Mouse (Mus musculus): ENCODE results near the gene Sbpl.

Gene Sbpl

DNA sequence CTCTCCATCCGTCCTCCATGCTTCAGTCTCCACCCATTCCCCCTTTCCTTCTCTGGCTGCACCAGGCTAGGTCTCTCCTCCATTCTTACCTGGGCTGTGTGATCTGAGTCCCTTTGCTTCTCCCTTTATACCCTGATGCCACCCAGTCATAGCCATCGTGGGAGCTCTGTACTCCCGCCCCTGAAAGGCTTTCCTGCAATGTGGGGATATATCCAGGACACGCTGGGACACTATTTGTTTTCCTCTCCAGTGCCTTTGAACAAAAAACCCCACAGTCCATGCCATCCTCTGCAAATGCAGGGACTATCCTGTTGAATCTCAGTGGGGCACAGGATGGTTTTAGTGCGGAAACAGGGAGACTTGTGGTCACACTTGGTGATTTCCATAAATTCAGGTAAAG is at the start of gene Sbpl:
TSS of gene Sbpl (minus strand) at position 101 of the 400 bp plus-strand sequence.
- no peak for DNase-seq (ENCODE audit: low spot score in 2 of 2)

DNA sequence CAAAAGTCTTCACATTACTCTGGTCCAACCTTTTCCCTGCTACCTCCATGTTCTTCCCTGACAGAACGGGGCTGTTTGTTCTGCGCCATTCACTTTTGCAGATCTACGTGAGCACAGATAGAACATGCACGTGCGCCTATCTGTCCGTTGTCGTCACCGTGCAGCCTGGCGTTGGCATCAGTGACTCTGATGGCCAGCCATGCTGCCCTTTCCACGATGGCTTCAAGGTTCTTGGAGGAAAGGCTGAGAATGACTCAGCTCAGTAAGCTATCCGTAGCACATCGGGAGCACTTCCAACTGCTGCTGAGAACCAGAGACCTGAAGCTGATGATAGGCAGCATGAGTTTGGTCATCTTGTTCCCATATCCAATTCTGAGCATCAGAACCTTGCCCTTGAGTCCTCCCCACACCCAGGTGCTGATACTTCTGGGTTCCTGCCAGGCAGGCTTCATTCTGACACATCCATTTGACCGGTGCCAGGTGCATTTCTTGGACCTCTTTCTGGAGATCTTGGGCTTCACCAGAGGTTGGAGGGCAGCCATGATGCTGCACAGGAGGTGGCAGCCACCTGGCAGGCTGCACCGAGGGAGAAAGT is 49.1 kb upstream of the Sbpl start:
- DNase-seq (ENCODE audit: low spot score in 2 of 2): no peak

DNA sequence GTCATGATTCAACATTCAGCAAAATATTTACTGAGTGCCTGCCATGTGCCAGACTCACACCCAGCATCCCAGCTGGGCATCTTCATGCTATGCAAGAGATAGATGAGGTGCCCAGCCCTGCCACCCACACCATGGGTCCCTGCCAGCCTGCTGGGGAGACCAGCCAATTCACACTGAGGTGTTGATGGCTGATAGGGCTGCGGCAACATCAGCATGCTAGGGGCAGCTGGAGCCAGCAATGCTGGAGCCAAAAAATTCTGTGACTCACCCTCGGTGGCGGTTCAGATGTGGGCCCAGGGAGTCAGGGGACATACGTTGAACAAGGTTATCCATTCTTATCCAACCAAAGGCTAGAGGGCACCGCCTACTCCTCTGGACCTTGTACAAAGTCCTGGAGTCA is 45.3 kb upstream of the Sbpl start:
- DNase-seq (ENCODE audit: low spot score in 2 of 2): no peak

DNA sequence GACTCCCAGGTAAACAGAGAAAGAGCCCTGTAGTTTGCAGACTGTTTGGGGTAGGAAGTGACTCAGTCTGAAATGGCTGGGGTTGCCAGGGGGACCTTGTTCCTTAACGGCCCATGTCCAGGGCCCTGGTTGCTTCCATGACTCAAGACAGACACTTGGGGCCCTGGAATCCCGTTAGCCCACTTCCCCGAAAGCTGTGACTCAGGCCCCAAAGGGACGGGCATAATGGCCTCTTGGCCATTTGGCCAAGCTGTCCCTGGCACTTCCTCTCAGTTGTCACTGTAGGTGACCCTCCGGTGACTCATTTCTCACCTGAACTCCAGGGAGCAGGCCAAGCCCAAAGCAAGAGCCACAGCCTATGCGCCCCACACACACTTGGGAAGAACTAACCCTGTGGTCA is 43.3 kb upstream of the Sbpl start:
- peak in 1 of 2 experiments; percentile 36 for DNase-seq (ENCODE audit: low spot score in 2 of 2)

DNA sequence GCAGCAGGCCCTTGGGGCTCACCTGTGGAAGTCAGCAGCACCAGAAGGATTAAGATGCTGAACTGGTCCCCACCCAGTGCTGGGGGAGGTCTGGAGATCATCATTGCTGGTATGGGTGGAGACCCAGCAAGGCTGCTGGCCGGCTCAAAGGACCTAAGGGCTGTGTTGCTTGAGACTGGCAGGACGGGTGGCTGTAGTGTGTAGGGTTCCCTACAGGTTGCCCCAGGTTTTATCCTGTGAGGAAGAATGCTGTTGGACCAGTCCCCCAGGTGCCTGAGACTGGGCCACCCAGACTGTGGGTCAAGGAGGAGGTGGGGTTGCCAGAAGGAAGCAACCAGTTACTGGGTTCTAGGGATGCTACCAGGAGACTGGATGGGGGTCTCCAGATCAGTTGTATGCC is 42.8 kb upstream of the Sbpl start, which contains the start of gene Prss22:
TSS of gene Prss22 (minus strand) at position 200 of the 400 bp plus-strand sequence.
- peak in 1 of 2 experiments; percentile 53 for DNase-seq (ENCODE audit: low spot score in 2 of 2)

DNA sequence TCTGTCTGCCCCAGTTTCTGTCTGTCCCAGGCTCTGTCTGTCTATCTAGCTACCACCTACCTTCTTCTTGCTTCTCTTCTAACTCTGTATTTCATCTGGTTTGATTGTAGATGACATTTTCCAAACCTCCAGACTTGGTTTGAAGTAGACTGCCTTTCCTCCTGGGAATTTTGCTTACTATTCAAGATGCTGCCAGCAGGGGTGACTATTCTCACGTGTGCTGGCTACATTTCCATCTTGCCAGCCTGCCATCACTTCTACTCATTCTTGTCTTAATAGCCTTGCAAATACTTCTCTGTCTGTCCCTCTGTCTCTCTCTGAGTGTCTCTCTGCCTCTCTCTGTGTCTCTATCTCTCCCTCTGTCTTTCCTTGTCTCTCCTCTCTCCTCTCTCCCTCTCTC is 40.3 kb upstream of the Sbpl start:
- no peak for DNase-seq (ENCODE audit: low spot score in 2 of 2)

DNA sequence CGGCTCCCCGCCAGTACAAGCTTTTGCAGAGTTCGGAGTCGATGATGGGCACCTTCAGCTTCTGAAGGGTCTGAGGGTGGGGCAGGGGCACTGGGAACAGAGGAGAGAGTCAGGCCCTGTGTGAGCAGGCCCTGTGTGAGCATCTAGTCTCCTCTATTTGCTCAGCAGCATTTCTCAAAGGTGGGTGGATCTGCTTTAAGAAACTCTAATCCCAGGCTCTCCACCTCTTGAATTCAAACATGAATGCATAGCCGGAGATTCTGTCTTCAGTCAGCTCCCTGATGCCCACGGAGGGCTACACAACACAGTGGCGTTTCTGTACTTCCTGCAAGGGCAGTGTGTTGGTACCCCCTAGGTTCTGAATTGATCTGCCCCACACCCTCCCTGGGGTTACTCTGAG is 39.6 kb upstream of the Sbpl start:
- no peak for DNase-seq (ENCODE audit: low spot score in 2 of 2)

DNA sequence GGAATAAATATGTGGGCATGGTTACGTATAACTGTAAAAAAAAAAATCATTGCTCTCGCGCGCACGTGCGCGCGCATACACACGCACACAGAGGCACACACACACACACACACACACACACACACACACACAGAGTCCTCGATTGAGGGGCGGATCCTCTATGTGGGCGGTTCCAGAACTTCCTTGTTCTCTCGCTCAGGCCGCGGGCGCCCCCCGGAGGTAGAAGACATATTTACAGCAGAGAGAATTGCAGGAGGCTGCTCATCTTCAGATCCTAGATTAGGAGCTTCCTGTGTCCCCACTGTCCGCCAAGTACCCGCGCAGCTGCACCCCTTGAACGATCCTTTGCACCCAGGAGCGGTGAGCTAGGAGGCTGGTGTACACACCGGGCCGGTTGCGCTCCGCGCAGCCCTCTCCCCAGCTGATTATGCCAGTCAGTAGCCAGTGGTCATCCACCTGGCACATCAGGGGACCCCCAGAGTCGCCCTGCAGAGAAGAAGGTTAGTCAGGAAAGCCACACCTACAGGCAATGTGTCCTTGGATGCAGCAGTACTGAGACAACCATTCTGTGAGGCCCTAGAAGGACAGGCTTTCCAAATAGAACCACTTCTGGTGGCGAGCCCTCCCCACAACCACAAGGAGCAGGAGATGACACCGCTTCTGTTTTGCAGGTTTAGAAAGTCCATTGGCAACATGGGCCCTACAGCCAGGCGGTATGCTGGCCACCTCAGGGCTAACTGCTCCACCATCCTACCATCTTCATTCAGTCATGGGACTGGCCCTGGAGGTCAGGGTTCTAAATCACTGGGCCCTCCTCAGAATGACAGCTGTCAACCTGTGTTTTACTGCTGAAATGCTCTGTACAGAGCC is 38.7 kb upstream of the Sbpl start:
- DNase-seq (ENCODE audit: low spot score in 2 of 2): peak; percentile 87 to 97

DNA sequence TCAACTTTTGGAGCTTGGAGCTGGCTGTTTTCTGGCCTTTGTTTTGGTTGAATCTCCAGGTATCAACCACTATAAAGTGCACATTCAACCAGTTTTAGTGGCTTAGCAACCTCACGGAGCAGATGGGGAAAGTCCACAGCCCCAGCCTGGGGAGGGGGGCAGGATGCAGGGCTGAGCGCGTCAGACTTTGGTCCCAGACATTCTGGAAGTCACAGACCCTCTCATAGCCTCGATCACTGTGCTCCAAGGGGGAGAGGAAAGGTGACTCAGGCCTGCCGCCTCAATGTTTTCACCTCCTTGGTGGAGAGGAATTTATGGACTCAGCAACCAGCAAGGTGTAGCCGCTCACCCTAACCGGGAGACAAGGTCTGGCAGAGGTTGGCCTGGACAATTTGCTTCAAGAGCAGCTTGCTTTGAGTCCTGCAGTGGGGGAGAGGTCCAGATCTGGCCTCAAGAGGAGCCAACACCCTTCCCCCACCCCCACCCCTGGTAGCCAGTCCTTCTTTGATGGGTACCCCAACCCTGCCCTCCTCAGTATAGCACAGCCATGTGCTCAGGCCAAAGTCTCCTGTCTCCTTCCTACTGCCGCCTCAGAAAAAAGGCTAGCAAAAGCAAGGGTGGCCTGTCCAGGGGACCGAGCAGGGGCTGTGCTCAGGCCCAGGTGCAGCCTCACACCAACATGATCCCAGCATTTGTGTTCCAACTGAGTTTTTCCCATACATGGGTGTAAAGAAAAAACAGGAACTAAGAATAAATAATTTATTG is 37.9 kb upstream of the Sbpl start:
- no peak for DNase-seq (ENCODE audit: low spot score in 2 of 2)

DNA sequence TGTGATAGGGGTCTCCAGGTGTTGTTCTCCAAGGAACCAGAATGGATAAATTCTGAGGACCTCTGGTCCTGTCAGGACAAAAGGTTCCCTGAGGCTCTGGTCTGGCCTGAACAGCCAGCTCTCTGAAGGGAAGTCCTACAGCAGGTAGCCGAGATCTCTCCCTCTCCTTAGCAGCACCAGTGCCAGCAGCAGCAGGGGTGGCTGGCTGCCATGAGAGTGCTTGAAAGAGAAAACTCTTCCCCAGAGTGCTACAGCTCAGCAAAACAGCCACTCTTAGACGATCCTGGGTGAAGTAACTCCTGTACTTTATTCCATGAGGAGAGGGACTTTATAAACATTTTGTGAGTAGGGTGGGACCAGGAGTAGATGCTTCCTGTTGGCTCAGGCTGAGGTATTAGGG is 34.7 kb upstream of the Sbpl start:
- DNase-seq (ENCODE audit: low spot score in 2 of 2): no peak

DNA sequence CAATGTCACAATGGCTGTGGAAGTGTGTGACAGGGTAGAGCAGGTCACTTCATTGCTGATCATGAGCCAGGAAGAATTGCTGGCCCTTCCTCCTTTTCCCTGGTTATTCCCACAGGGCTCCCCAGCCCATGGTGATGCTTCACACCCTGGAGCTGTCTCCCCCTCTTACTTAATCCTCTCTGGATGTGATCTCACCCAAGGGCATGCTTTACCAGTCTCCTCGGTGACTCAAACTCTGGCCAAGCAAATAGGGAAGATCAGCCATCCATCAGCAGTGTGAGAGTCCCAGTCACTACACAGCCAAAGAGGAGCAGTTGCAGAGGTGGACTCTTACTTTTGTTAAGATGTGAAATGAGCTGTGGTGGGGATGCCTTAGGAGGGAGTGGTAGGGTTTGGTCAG is 29.9 kb upstream of the Sbpl start:
- DNase-seq (ENCODE audit: low spot score in 2 of 2): no peak

DNA sequence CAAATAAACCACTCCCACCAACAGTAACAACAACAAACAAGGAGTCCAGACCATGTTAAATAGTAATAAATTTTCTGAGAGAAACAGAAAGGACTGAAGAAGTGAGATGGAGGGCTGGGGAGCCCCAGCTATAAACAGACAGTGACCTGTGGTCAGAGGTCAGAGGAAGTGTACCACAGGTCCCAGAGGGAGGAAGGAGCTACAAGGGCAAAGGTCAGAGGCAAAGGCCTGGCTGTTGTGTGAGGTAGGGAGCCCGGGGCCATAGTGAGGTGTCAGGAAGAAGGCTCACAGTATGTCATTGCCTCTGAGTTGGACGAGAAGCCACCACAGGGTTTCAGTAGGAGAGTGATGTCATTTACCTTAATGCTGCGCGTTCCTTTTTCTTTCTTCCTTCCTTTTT is 27.8 kb upstream of the Sbpl start:
- no peak for DNase-seq (ENCODE audit: low spot score in 2 of 2)

DNA sequence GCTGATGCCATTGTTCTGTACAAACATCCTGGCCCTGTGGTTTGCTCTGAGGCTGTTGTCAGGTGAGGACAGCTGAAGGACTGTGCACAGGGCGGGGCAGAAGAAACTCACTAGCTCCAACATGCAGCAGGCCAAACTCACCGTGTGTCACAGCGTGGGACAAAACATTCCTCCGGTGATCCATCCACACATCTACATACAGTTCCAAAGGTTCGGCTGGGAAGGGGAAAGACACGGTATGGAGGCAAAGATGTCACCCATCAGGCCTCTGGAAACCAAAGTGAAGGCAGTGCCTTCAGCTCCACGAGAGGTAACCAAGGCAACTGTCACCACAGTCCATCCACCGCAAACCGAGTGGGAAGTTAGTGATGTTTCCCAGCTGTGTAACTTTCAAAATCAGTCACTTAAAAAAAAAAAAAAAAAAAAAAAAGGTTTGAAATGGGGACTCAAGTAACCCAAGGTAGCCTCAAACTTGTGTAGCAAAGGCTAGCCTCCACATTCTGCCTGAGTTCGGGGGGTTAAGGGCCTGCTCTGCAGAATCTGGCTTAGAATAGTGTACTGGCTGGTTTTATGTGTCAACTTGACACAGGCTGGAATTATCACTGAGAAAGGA is 25.3 kb upstream of the Sbpl start, which contains the start of gene Prss30:
TSS of gene Prss30 (minus strand) at position 270 of the 613 bp plus-strand sequence.
- DNase-seq (ENCODE audit: low spot score in 2 of 2): no peak

DNA sequence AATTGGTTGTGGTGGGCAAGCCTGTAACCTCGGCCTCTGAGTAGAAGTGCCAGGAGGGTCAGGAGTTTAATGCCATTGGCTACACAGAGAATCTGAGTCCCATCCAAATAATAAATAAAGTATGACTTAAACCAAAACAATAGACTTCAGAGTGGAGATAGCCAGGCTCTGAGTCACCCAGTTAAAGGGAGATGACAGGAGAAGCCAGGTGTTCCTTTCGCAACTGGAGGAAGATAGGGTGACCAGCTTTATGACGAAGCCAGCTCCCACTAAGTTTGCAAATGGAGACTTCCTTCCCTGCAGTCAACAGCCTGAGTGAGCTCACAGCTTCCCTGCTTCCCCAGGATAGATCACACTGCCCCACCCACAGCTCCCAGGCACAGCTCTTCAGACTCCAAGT is 24.4 kb upstream of the Sbpl start:
- no peak for DNase-seq (ENCODE audit: low spot score in 2 of 2)

DNA sequence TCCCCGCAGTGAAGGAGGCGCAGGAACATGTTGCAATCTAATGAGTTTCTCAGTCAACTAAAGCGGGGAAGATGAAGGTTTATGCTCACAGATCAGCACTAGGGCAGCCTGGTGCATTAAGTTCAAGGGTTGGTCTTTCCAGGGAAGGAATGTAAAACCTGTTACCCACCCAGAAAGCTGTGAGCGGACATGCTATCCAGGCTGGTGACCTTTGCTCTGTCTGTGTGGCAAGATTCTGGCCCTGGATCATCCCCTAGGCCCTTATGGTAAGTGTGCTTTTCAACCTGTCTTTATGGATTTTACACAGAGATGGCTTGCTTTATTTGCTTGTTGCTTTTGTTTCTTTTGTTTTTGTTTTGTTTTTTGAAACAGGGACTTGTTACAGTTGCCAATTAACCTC is 21.6 kb upstream of the Sbpl start:
- no peak for DNase-seq (ENCODE audit: low spot score in 2 of 2)

DNA sequence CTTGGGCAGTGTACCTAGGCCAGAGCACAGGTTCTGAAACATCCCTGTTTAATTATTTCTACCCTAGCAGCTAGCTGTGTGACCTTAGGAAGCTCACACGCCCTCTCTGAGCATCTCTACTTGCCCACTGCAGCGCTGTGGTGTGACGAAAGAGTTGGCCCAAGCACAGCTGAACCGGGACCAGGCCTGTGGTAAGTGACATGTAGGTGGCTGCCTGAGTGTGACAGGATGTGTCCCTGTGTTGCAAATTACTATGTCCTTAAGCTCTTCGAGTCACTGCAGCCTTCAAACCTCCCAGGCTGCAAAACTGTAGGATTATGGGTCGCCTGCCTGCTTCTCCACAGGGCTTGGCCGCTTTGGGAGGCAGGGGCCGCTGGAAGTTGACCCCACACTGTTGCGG is 16.2 kb upstream of the Sbpl start:
- no peak for DNase-seq (ENCODE audit: low spot score in 2 of 2)

DNA sequence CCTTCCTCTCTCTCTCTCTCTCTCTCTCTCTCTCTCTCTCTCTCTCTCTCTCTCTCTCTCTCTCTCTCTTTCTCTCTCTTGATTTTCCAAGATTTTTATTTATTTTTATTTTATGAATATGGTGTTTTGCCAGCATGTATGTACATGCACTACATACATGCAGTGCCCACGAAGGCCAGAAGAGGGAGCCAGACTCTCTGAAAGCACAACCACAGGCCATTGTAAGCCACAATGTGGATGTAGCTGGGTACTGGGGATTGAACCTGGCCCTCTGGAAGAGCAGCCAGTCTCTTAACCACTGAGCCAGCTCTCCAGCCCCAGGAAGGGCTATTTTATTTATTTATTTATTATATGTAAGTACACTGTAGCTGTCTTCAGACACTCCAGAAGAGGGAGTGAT is 14.2 kb upstream of the Sbpl start:
- peak; percentile 57 to 80 for DNase-seq (ENCODE audit: low spot score in 2 of 2)

DNA sequence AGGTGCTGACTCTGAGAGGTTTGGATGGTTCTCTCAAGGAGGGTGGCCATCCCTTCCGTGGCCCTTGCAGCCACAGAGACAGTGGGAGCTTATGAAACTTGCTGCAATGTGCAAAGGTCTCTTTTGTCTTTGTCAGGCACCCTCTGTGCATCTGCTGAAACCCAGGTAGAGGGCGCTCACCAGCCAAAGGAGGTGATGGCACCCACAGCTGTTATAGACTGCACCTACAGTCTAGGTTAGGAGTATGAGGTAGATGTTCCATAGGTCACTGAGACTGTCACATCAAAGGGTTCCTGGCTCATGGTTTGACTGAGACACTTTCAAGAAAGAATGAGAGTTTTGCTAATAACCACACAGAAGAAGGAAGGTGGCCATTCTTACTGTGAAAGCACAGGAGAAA is 13.7 kb upstream of the Sbpl start:
- DNase-seq (ENCODE audit: low spot score in 2 of 2): no peak

DNA sequence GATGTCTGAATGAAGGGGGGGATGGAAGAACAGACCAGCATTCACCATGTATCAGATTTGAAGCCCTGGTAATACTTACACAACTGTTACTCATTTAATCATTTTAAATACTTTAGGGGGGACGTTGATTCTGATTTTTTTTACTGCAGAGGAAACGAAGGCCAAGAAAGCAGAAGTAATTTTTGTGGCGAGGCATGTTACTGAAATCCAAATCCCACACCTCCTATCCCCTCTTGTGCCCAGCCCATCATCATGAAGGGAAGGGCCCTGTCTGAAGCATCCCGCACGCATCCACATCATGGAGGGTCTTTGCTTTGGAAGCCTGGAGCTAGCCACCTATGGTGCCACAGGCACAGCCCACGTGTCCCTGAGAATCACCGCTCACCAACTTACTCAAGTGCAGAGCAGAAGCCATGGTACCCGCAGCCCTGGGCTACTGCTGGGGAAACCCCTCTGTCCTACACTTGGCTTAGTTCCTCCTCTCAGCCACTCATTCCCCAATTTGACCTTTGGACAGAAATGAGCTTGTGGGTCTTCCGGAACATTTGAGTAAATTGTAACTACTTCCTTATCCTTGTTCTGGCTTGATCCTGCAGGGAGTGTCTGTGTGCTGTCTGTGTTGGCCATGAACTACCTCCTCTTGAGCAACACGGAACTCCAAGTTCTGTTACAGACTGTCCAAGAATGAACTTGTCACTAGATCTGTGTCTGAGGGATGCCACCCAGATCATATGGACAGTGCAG is 11.8 kb upstream of the Sbpl start:
- no peak for DNase-seq (ENCODE audit: low spot score in 2 of 2)

DNA sequence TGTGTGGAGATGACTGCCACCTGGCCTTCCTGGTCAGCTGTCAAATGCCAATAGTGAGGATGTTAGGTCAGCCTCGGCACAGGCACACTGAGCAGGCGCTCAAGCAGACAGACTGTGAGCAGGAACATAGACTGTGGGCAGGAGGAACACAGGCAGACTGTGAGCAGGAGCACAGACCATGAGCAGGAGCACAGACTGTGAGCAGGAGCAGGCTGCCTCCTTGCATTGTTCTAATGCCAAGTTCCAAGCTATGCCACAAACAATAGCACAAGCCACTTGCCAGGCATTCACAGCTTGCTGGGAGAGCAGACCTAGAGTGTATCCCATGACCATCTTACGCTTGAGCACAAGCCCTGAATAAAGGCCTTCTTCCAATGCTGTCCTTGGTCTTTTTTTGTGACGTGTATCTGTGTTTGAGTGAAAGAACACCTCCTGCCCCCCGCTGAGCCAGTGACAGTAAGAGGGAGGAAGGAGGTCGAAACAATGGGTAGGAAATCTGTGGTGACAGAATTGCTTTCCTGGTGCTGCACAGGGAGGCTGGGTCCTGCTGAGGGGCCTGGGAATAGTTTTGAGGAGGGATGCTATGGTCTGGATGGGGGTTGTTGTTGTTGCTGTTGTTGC is 10.8 kb upstream of the Sbpl start:
- no peak for DNase-seq (ENCODE audit: low spot score in 2 of 2)

DNA sequence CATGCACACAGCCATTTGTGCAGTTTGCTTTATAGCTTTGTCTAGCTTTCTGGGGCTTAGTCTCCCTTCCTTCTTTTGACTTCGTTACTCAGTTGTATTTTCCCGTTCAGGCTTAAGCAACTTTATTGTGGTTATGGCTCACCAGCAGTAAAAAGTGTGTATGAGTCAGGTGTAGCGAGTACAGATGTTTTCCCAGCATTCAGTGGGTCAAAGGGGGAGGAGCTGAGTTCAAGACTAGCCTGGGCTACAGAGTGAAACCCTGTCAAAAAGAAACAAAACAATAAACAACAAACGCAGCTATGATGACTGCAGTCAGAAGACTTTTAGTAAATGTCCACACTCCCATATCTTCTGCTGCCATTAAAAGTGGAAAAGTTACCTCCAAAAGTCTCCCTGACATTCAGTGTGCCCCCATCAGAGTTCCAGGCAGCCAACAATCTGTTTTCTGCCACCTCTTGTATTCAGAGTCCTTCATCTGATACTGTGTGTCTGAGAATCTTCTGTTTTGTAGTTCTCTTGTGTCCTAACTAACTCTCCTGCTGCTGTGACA is 6.6 kb upstream of the Sbpl start:
- DNase-seq (ENCODE audit: low spot score in 2 of 2): no peak
